Mouse (Mus musculus) embryonic facial prominence, embryonic 14.5 days (tissue): ENCODE measurements around the gene Sfxn5. TPM values are rescaled to one million over a fixed set of nuclear protein-coding genes. Genes with fewer than 3 reads are reported as not detected.

Experiments used
- ATAC-seq: fragments of 200-750 bp; cut with Nextera tagmentation; 2 replicates; pipeline ENCODE4 v1.8.0; 2017; ENCODE audit warnings: low read depth, moderate number of reproducible peaks, moderate TSS enrichment
- DNase-seq: peaks from one replicate; pipeline ENCODE4 v3.0.0-alpha.2; 2015; ENCODE audit warnings: low spot score
- H3K27ac ChIP-seq: fragments of 300-500 bp; sonication (generic); replicated peaks from 2 replicates; pipeline ENCODE4 v1.5.1; 2014; ENCODE audit warnings: low read depth, mild to moderate bottlenecking, low read length, moderate library complexity
- H3K27me3 ChIP-seq: fragments of 300-500 bp; sonication (generic); replicated peaks from 2 replicates; pipeline ENCODE4 v1.6.1; 2014; ENCODE audit warnings: low read length; ENCODE audit not compliant: control insufficient read depth, insufficient read depth
- H3K36me3 ChIP-seq: fragments of 300-500 bp; sonication (generic); 2 replicates; pipeline ENCODE4 v1.6.1; 2014; ENCODE audit warnings: low read length, mixed read lengths; ENCODE audit not compliant: control insufficient read depth, insufficient read depth
- H3K4me1 ChIP-seq: fragments of 300-500 bp; sonication (generic); 2 replicates; pipeline ENCODE4 v1.6.1; 2014; ENCODE audit warnings: antibody characterized with exemption, low read length; ENCODE audit not compliant: control insufficient read depth, insufficient read depth
- H3K4me2 ChIP-seq: fragments of 300-500 bp; sonication (generic); 2 replicates; pipeline ENCODE4 v1.6.1; 2014; ENCODE audit warnings: low read depth, mild to moderate bottlenecking, low read length, moderate library complexity, mixed read lengths
- H3K4me3 ChIP-seq: fragments of 300-500 bp; sonication (generic); 2 replicates; pipeline ENCODE4 v1.5.1; 2014; ENCODE audit warnings: low read depth, mild to moderate bottlenecking, low read length
- H3K9ac ChIP-seq: fragments of 300-500 bp; sonication (generic); 2 replicates; pipeline ENCODE4 v1.6.1; 2014; ENCODE audit warnings: low read depth, mild to moderate bottlenecking, low read length, moderate library complexity, mixed read lengths
- H3K9me3 ChIP-seq: fragments of 300-500 bp; sonication (generic); 2 replicates; pipeline ENCODE4 v1.6.1; 2016; ENCODE audit warnings: low read length; ENCODE audit not compliant: control insufficient read depth
- WGBS: fragments of 180-500 bp; shearing (Covaris S2); extraction: QIAGEN DNeasy Blood & Tissue Kit; methylation state at CpG from one replicate; pipeline ENCODE4 v1.1.7; 2014; 5-methylcytosine and 5-hydroxymethylcytosine counted together
- polyA plus RNA-seq: library from polyadenylated mRNA; unstranded; fragments of >200 nt; fragmentation: Nextera tagmentation; extraction: Ambion mirVana; gene quantifications from 2 replicates; pipeline ENCODE4 v1.2.1, GENCODE M21; 2014

Sfxn5 gene
- polyA plus RNA-seq, 1 experiment from 2014 or later, result 6.7 TPM

GRCm38 (mm10) chr6:85188256-85189110 is 144.7 kb downstream of the Sfxn5 start:
- no peaks in the 10 kb centered on the region for H3K36me3 ChIP-seq
- H3K4me3 ChIP-seq, result peak overlapping the region; percentile 39
- peak overlapping the region; percentile 37; the same call in 1 of the 2 replicates for H3K9ac ChIP-seq
- DNase-seq (no peak), ATAC-seq (no peak)
- H3K9me3 ChIP-seq, result no peaks in the 10 kb centered on the region
- peak overlapping the region; percentile 73 for H3K4me2 ChIP-seq
- H3K27me3 ChIP-seq, result peaks cover 92% of the 10 kb centered on the region
- H3K4me1 ChIP-seq, result peaks cover 7% of the 10 kb centered on the region
- no peak overlapping the region for H3K27ac ChIP-seq
- WGBS, result 1% methylated on average over 37 of the region's 39 CpGs

GRCm38 (mm10) chr6:85187340-85188211 is 145.6 kb downstream of the Sfxn5 start, which contains the start of gene Emx1:
Emx1 (plus strand) TSS chr6:85187438.
- Histone ChIP-seq H3K36me3 (no peaks in the 10 kb centered on the region), H3K9ac (peak within 1 kb of the TSS; percentile 37; the same call in 1 of the 2 replicates), H3K4me1 (peaks cover 7% of the 10 kb centered on the region), H3K9me3 (no peaks in the 10 kb centered on the region), H3K27ac (no peak within 1 kb of the TSS), H3K27me3 (peaks cover 86% of the 10 kb centered on the region), H3K4me3 (peak within 1 kb of the TSS; percentile 39), H3K4me2 (peak within 1 kb of the TSS; percentile 73)
- WGBS, result under 1% methylated on average over 25 of the region's 81 CpGs
- ATAC-seq (peak; percentile 67), DNase-seq (peak; percentile 31)

- no peaks in the 10 kb centered on the region for H3K36me3 ChIP-seq
- ATAC-seq (no peak), DNase-seq (no peak)
- H3K4me1 ChIP-seq, result peaks cover 7% of the 10 kb centered on the region
- WGBS, result 1% methylated on average over 15 of the region's 15 CpGs
- H3K27ac ChIP-seq, result no peak overlapping the region
- H3K9ac ChIP-seq, result no peak overlapping the region
- H3K27me3 ChIP-seq, result peaks cover 77% of the 10 kb centered on the region
- H3K9me3 ChIP-seq, result no peaks in the 10 kb centered on the region
- peak overlapping the region; percentile 73; the same call in 1 of the 2 replicates for H3K4me2 ChIP-seq
- H3K4me3 ChIP-seq, result peak overlapping the region; percentile 39
Observed at GRCm38 (mm10) chr6:85186744-85187059, 146.5 kb downstream of the Sfxn5 start.

GRCm38 (mm10) chr6:85186033-85186743 is 147.0 kb downstream of the Sfxn5 start:
- DNase-seq, result no peak
- H3K4me3 ChIP-seq, result peak overlapping the region; percentile 39
- H3K36me3 ChIP-seq, result no peaks in the 10 kb centered on the region
- no peak overlapping the region for H3K9ac ChIP-seq
- H3K9me3 ChIP-seq, result no peaks in the 10 kb centered on the region
- peak overlapping the region; percentile 73 for H3K4me2 ChIP-seq
- no peak overlapping the region for H3K27ac ChIP-seq
- 2% methylated on average over 33 of the region's 33 CpGs for WGBS
- H3K27me3 ChIP-seq, result peaks cover 72% of the 10 kb centered on the region
- no peak for ATAC-seq
- peaks cover 7% of the 10 kb centered on the region for H3K4me1 ChIP-seq

GRCm38 (mm10) chr6:85183951-85184350 is 149.3 kb downstream of the Sfxn5 start:
- Histone ChIP-seq H3K27ac (no peak overlapping the region), H3K4me1 (peaks cover 7% of the 10 kb centered on the region), H3K9ac (no peak overlapping the region), H3K36me3 (no peaks in the 10 kb centered on the region), H3K4me3 (no peak overlapping the region), H3K27me3 (peaks cover 50% of the 10 kb centered on the region), H3K4me2 (no peak overlapping the region), H3K9me3 (no peaks in the 10 kb centered on the region)
- WGBS, result 60% methylated on average over 3 of the region's 3 CpGs
- ATAC-seq, result no peak
- DNase-seq, result no peak

GRCm38 (mm10) chr6:85180036-85180435 is 153.2 kb downstream of the Sfxn5 start:
- peaks cover 15% of the 10 kb centered on the region for H3K27me3 ChIP-seq
- ATAC-seq, result no peak
- WGBS, result 58% methylated on average over 2 of the region's 2 CpGs

GRCm38 (mm10) chr6:85179569-85179968 is 153.7 kb downstream of the Sfxn5 start:
- Histone ChIP-seq H3K27me3 (peaks cover 13% of the 10 kb centered on the region), H3K4me1 (no peaks in the 10 kb centered on the region), H3K4me3 (no peak overlapping the region), H3K4me2 (no peak overlapping the region), H3K9me3 (no peaks in the 10 kb centered on the region), H3K36me3 (no peaks in the 10 kb centered on the region), H3K9ac (no peak overlapping the region), H3K27ac (no peak overlapping the region)
- ATAC-seq (no peak), DNase-seq (no peak)
- WGBS, result 78% methylated on average over 3 of the region's 3 CpGs

More at GRCm38 (mm10) chr6:85180036-85180435, 153.2 kb downstream of the Sfxn5 start:
- Histone ChIP-seq H3K9ac (no peak overlapping the region), H3K27ac (no peak overlapping the region), H3K4me3 (no peak overlapping the region), H3K4me1 (no peaks in the 10 kb centered on the region), H3K36me3 (no peaks in the 10 kb centered on the region), H3K9me3 (no peaks in the 10 kb centered on the region), H3K4me2 (no peak overlapping the region)
- DNase-seq, result no peak

GRCm38 (mm10) chr6:85165440-85165921 is 167.7 kb downstream of the Sfxn5 start:
- WGBS, result 46% methylated on average over 11 of the region's 11 CpGs

More at GRCm38 (mm10) chr6:85165440-85165921, 167.7 kb downstream of the Sfxn5 start:
- Histone ChIP-seq H3K27ac (no peak overlapping the region), H3K4me3 (no peak overlapping the region), H3K9ac (no peak overlapping the region), H3K4me1 (no peaks in the 10 kb centered on the region), H3K4me2 (no peak overlapping the region), H3K9me3 (no peaks in the 10 kb centered on the region), H3K27me3 (no peaks in the 10 kb centered on the region), H3K36me3 (no peaks in the 10 kb centered on the region)
- ATAC-seq, result no peak
- no peak for DNase-seq
